Mouse (Mus musculus): ENCODE measurements around the gene Cox4i2. TPM values are rescaled to one million over a fixed set of nuclear protein-coding genes. Genes with fewer than 3 reads are reported as not detected.

Gene Cox4i2
- 22.4 and 22.5 TPM in 2 replicates for polyA plus RNA-seq (2014; fragmentation: Nextera tagmentation; extraction: Ambion mirVana)

DNA sequence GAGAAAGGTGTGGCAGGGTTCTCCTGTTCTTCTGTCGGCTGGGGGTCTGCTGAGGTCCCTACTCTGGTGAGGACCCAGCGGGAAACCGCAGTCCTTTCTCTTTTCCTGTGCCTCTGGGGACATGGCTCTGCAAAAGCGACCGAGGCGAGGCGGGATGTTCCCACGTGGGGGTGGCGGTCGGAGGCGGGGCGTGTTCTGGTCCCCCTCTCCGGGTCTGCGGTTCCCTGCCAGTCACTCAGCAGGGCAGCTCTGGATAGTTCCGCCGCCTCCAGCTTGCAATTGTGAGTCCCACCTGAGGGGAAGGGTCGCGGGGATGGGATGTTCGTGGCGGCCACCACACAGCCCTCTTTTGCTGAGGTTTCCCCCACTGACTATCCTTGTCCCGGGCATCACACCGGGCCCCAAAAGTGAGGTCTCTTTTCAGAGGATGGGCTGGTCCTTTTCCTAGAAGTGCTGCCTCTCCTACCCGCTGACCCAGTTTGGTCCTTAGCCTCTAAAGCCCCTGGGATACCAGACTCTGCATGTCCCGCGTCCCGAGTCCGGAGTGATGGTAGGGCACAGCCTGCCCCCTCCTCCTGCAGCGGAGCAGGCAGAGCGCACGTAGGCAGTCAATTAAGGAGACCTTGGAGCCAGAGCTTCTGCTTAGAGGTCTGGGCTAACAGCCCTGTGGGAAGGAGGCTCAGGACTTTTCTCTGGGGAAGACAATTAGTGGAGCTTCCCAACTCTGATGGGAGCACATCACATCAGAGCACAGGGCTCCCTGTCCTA lies at the start of gene Cox4i2:
Gene Cox4i2, plus strand, starts transcription at position 230 of the 768 bp plus-strand sequence.
- Histone ChIP-seq H3K27ac (ENCODE audit: low read depth, low read length) (no peak within 1 kb of the TSS), H3K4me1 (ENCODE audit: control insufficient read depth, insufficient read depth, low read length) (peaks cover 12% of the 10 kb centered on the region), H3K4me3 (ENCODE audit: low read depth, low read length) (peak within 1 kb of the TSS; percentile 31), H3K36me3 (ENCODE audit: control insufficient read depth, insufficient read depth, low read length) (no peaks in the 10 kb centered on the region), H3K9me3 (replicated peaks; ENCODE audit: control insufficient read depth, low read length) (no peaks in the 10 kb centered on the region), H3K27me3 (ENCODE audit: control insufficient read depth, insufficient read depth, low read length) (peaks cover 5% of the 10 kb centered on the region; the same call in 1 of the 2 replicates), H3K9ac (ENCODE audit: low read depth, low read length) (peak within 1 kb of the TSS; percentile 60), H3K4me2 (peak within 1 kb of the TSS; percentile 67)
- no peak for ATAC-seq (replicated peaks; ENCODE audit: insufficient number of reproducible peaks, low FRiP score, low TSS enrichment)
- 3% methylated on average over 30 of the region's 30 CpGs for WGBS (ENCODE audit: insufficient replicate concordance)

- no peak overlapping the region for H3K9ac ChIP-seq (ENCODE audit: low read depth, low read length)
- WGBS (ENCODE audit: insufficient replicate concordance) = 84% methylated on average over 5 of the region's 5 CpGs
- no peaks in the 10 kb centered on the region for H3K27me3 ChIP-seq (ENCODE audit: control insufficient read depth, insufficient read depth, low read length)
- ATAC-seq (replicated peaks; ENCODE audit: insufficient number of reproducible peaks, low FRiP score, low TSS enrichment) = no peak
- peaks cover 26% of the 10 kb centered on the region for H3K4me1 ChIP-seq (ENCODE audit: control insufficient read depth, insufficient read depth, low read length)
- H3K9me3 ChIP-seq (replicated peaks; ENCODE audit: control insufficient read depth, low read length) = no peaks in the 10 kb centered on the region
- H3K4me2 ChIP-seq = no peak overlapping the region
- peaks cover 46% of the 10 kb centered on the region for H3K36me3 ChIP-seq (ENCODE audit: control insufficient read depth, insufficient read depth, low read length)
- H3K27ac ChIP-seq (ENCODE audit: low read depth, low read length) = no peak overlapping the region
- no peak overlapping the region for H3K4me3 ChIP-seq (ENCODE audit: low read depth, low read length)
Observed at GRCm38 (mm10) chr2:152704256-152704605, 49.7 kb upstream of the Cox4i2 start.

GRCm38 (mm10) chr2:152704811-152705370 lies 49.1 kb upstream of the Cox4i2 start:
- Histone ChIP-seq H3K27ac (ENCODE audit: low read depth, low read length) (no peak overlapping the region), H3K4me3 (ENCODE audit: low read depth, low read length) (no peak overlapping the region), H3K4me2 (no peak overlapping the region), H3K9me3 (replicated peaks; ENCODE audit: control insufficient read depth, low read length) (no peaks in the 10 kb centered on the region), H3K27me3 (ENCODE audit: control insufficient read depth, insufficient read depth, low read length) (no peaks in the 10 kb centered on the region), H3K36me3 (ENCODE audit: control insufficient read depth, insufficient read depth, low read length) (peaks cover 43% of the 10 kb centered on the region), H3K9ac (ENCODE audit: low read depth, low read length) (no peak overlapping the region), H3K4me1 (ENCODE audit: control insufficient read depth, insufficient read depth, low read length) (peaks cover 20% of the 10 kb centered on the region)
- ATAC-seq (replicated peaks; ENCODE audit: insufficient number of reproducible peaks, low FRiP score, low TSS enrichment) = no peak
- 90% methylated on average over 14 of the region's 14 CpGs for WGBS (ENCODE audit: insufficient replicate concordance)

GRCm38 (mm10) chr2:152705993-152706571 lies 47.9 kb upstream of the Cox4i2 start:
- Histone ChIP-seq H3K36me3 (ENCODE audit: control insufficient read depth, insufficient read depth, low read length) (peaks cover 34% of the 10 kb centered on the region), H3K9me3 (replicated peaks; ENCODE audit: control insufficient read depth, low read length) (no peaks in the 10 kb centered on the region), H3K27me3 (ENCODE audit: control insufficient read depth, insufficient read depth, low read length) (no peaks in the 10 kb centered on the region), H3K4me3 (ENCODE audit: low read depth, low read length) (no peak overlapping the region), H3K27ac (ENCODE audit: low read depth, low read length) (peak overlapping the region; percentile 91), H3K9ac (ENCODE audit: low read depth, low read length) (peak overlapping the region; percentile 36), H3K4me1 (ENCODE audit: control insufficient read depth, insufficient read depth, low read length) (peaks cover 20% of the 10 kb centered on the region), H3K4me2 (no peak overlapping the region)
- WGBS (ENCODE audit: insufficient replicate concordance) = 75% methylated on average over 22 of the region's 22 CpGs
- ATAC-seq (replicated peaks; ENCODE audit: insufficient number of reproducible peaks, low FRiP score, low TSS enrichment) = no peak

DNA sequence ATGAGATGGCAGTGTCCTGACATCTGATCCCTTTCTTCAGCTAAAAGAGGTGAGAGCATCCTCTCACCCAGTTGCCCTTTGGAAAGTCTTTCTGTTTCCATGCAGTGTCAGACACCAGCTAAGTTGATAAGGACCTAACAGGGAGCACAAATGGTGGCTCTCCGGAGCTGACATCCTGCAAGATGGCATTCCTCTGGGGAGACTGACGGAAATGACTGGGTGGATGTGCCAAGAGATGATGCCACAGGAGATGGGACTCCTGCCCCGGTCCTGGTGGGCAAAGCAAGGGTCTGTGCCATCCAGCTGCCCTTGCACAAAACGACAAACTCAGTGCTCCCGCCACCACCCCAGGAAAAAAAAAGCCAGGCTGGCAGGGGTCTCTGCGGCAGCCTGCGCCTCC lies 46.8 kb upstream of the Cox4i2 start:
- Histone ChIP-seq H3K36me3 (ENCODE audit: control insufficient read depth, insufficient read depth, low read length) (peaks cover 23% of the 10 kb centered on the region), H3K27me3 (ENCODE audit: control insufficient read depth, insufficient read depth, low read length) (no peaks in the 10 kb centered on the region), H3K9me3 (replicated peaks; ENCODE audit: control insufficient read depth, low read length) (no peaks in the 10 kb centered on the region), H3K4me2 (peak overlapping the region; percentile 67), H3K9ac (ENCODE audit: low read depth, low read length) (peak overlapping the region; percentile 70), H3K4me1 (ENCODE audit: control insufficient read depth, insufficient read depth, low read length) (peaks cover 20% of the 10 kb centered on the region), H3K27ac (ENCODE audit: low read depth, low read length) (peak overlapping the region; percentile 91), H3K4me3 (ENCODE audit: low read depth, low read length) (peak overlapping the region; percentile 39)
- ATAC-seq (replicated peaks; ENCODE audit: insufficient number of reproducible peaks, low FRiP score, low TSS enrichment) = no peak
- 9% methylated on average over 7 of the region's 7 CpGs for WGBS (ENCODE audit: insufficient replicate concordance)

GRCm38 (mm10) chr2:152707627-152708026 lies 46.3 kb upstream of the Cox4i2 start:
- peak overlapping the region; percentile 91 for H3K27ac ChIP-seq (ENCODE audit: low read depth, low read length)
- H3K4me1 ChIP-seq (ENCODE audit: control insufficient read depth, insufficient read depth, low read length) = peaks cover 20% of the 10 kb centered on the region
- WGBS (ENCODE audit: insufficient replicate concordance) = 4% methylated on average over 28 of the region's 31 CpGs
- no peaks in the 10 kb centered on the region for H3K9me3 ChIP-seq (replicated peaks; ENCODE audit: control insufficient read depth, low read length)
- H3K9ac ChIP-seq (ENCODE audit: low read depth, low read length) = peak overlapping the region; percentile 70
- peak overlapping the region; percentile 39 for H3K4me3 ChIP-seq (ENCODE audit: low read depth, low read length)
- peaks cover 22% of the 10 kb centered on the region for H3K36me3 ChIP-seq (ENCODE audit: control insufficient read depth, insufficient read depth, low read length)
- peak overlapping the region; percentile 67 for H3K4me2 ChIP-seq
- H3K27me3 ChIP-seq (ENCODE audit: control insufficient read depth, insufficient read depth, low read length) = no peaks in the 10 kb centered on the region
- ATAC-seq (replicated peaks; ENCODE audit: insufficient number of reproducible peaks, low FRiP score, low TSS enrichment) = peak; percentile 92

- Histone ChIP-seq H3K27me3 (ENCODE audit: control insufficient read depth, insufficient read depth, low read length) (no peaks in the 10 kb centered on the region), H3K9me3 (replicated peaks; ENCODE audit: control insufficient read depth, low read length) (no peaks in the 10 kb centered on the region), H3K9ac (ENCODE audit: low read depth, low read length) (no peak overlapping the region), H3K4me3 (ENCODE audit: low read depth, low read length) (no peak overlapping the region), H3K27ac (ENCODE audit: low read depth, low read length) (no peak overlapping the region), H3K4me1 (ENCODE audit: control insufficient read depth, insufficient read depth, low read length) (peaks cover 20% of the 10 kb centered on the region), H3K36me3 (ENCODE audit: control insufficient read depth, insufficient read depth, low read length) (peaks cover 12% of the 10 kb centered on the region; the same call in 1 of the 2 replicates), H3K4me2 (no peak overlapping the region)
- WGBS (ENCODE audit: insufficient replicate concordance) = 86% methylated on average over 5 of the region's 5 CpGs
- ATAC-seq (replicated peaks; ENCODE audit: insufficient number of reproducible peaks, low FRiP score, low TSS enrichment) = no peak
Observed at GRCm38 (mm10) chr2:152709066-152709465, 44.9 kb upstream of the Cox4i2 start.

GRCm38 (mm10) chr2:152716241-152716772 lies 37.7 kb upstream of the Cox4i2 start:
- ATAC-seq (replicated peaks; ENCODE audit: insufficient number of reproducible peaks, low FRiP score, low TSS enrichment) = no peak
- Histone ChIP-seq H3K27ac (ENCODE audit: low read depth, low read length) (no peak overlapping the region), H3K4me2 (no peak overlapping the region), H3K4me1 (ENCODE audit: control insufficient read depth, insufficient read depth, low read length) (no peaks in the 10 kb centered on the region; the same call in 1 of the 2 replicates), H3K4me3 (ENCODE audit: low read depth, low read length) (no peak overlapping the region), H3K9me3 (replicated peaks; ENCODE audit: control insufficient read depth, low read length) (no peaks in the 10 kb centered on the region), H3K36me3 (ENCODE audit: control insufficient read depth, insufficient read depth, low read length) (no peaks in the 10 kb centered on the region), H3K9ac (ENCODE audit: low read depth, low read length) (no peak overlapping the region), H3K27me3 (ENCODE audit: control insufficient read depth, insufficient read depth, low read length) (no peaks in the 10 kb centered on the region)
- 68% methylated on average over 6 of the region's 6 CpGs for WGBS (ENCODE audit: insufficient replicate concordance)

Data from heart, embryonic 11.5 days (tissue).